Mouse (Mus musculus) embryonic fibroblast, embryonic 13.5 days (primary cell): ENCODE results near the gene Adh5. TPM values are rescaled to one million over a fixed set of nuclear protein-coding genes. Genes with fewer than 3 reads are reported as not detected.

Source experiments
- H3K27ac ChIP-seq: 2 replicates; pipeline ENCODE4 v1.5.1; 2012; ENCODE audit warnings: low read length, control low read depth, inconsistent platforms; ENCODE audit not compliant: insufficient read depth
- H3K4me1 ChIP-seq: 2 replicates; pipeline ENCODE4 v1.6.1; 2011; ENCODE audit warnings: low read length; ENCODE audit not compliant: control insufficient read depth, insufficient read depth
- H3K4me3 ChIP-seq: 2 replicates; pipeline ENCODE4 v1.5.1; 2011; ENCODE audit warnings: mild to moderate bottlenecking, control low read depth, low read length; ENCODE audit not compliant: insufficient read depth
- CTCF ChIP-seq: IDR thresholded peaks from 2 replicates; pipeline ENCODE4 v1.5.1; 2011; ENCODE audit warnings: mild to moderate bottlenecking, control low read depth, low read length, moderate library complexity, borderline replicate concordance; ENCODE audit not compliant: insufficient read depth
- POLR2A ChIP-seq: IDR thresholded peaks from 2 replicates; pipeline ENCODE4 v1.6.1; 2011; ENCODE audit warnings: low read depth, mild to moderate bottlenecking, control low read depth, low read length, moderate library complexity
- polyA plus RNA-seq: library from polyadenylated mRNA; stranded (reverse); fragments of >200 nt; gene quantifications from 2 replicates; pipeline ENCODE4 v1.2.4, GENCODE M21; 2011; ENCODE audit warnings: low read depth; ENCODE audit not compliant: missing spikeins, insufficient read length

Adh5 gene
- 124 and 129 TPM in 2 replicates for polyA plus RNA-seq

- H3K27ac ChIP-seq = peak within 1 kb of the TSS; percentile 37
- peak within 1 kb of the TSS; percentile 97 for H3K4me3 ChIP-seq
- H3K4me1 ChIP-seq = 0 out of 2 replicates have a peak, but pooled peaks cover 2% of the 10 kb centered on the region
- peak; percentile 91 for TF ChIP-seq POLR2A
- no peak for TF ChIP-seq CTCF
These were observed at the start of gene Adh5 for GRCm38 (mm10) chr3:138442612-138443464. Adh5 (plus strand) TSS chr3:138443093.

DNA sequence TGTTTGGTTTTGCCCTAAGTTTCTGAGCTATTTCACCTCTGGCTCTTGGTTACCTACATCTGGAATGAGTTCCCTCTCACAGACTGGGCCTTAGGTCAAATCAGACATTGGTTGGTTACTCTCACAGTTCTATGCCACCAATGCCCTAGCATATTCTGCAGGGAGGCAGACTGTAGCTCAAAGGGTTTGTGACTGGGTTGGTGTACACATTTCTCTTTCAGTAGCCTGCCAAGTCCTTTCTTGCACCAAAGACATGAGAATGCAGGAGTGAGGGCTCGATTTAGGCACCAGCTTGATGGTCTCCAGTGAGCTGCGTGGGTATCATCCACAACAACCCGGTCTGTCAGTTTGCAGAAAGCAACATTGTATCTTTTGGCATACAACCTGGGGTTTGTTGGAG is 38.0 kb upstream of the Adh5 start:
- TF ChIP-seq POLR2A (no peak), CTCF (no peak)
- Histone ChIP-seq H3K4me1 (no peaks in the 10 kb centered on the region), H3K27ac (no peak overlapping the region), H3K4me3 (no peak overlapping the region)

- H3K4me3 ChIP-seq = no peak overlapping the region
- no peak overlapping the region for H3K27ac ChIP-seq
- TF ChIP-seq POLR2A = no peak
- TF ChIP-seq CTCF = no peak
- no peaks in the 10 kb centered on the region for H3K4me1 ChIP-seq
These were observed 37.6 kb upstream of the Adh5 start for GRCm38 (mm10) chr3:138405341-138405740.

DNA sequence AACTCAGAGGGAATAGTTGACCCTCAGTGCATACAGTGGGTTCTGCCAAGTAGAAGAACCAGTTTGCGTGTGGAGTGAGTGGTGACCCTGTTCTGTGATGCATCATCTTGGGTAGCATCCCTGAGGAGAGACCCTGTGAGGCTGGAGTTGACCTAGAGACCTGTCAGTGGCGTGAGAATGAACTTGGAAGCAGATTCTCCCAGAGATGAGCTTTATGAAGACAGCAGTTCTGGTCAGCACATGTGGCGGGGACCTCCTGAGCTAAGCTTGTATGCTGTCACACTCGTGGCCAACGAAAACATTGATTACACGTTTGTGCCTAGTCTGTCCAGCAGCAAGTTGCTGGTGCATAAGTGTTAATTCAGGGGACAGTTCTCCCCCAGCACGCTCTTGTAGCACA is 37.1 kb upstream of the Adh5 start:
- H3K27ac ChIP-seq = no peak overlapping the region
- no peak overlapping the region for H3K4me3 ChIP-seq
- TF ChIP-seq POLR2A (no peak), CTCF (no peak)
- no peaks in the 10 kb centered on the region for H3K4me1 ChIP-seq

DNA sequence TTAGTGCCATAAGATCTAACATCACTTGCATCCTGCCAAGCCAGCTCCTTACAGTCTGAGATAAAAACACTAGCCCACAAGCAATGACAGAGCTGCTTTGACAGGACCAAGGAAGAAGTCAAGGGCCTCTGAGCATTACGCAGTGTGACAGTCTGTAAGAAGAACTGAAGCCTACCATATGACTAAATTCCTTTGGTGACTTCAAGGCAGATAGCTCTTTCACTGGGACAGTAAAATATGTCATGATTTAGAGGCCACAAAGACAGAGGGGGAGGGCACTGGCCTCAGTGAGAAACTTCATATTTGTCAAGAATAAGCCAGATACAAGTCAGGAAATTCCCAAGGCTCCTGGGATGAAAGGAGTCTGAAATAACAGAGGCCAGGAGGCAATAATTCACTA is 35.0 kb upstream of the Adh5 start:
- Histone ChIP-seq H3K4me1 (no peaks in the 10 kb centered on the region), H3K27ac (no peak overlapping the region), H3K4me3 (no peak overlapping the region)
- TF ChIP-seq POLR2A = no peak
- TF ChIP-seq CTCF = no peak

DNA sequence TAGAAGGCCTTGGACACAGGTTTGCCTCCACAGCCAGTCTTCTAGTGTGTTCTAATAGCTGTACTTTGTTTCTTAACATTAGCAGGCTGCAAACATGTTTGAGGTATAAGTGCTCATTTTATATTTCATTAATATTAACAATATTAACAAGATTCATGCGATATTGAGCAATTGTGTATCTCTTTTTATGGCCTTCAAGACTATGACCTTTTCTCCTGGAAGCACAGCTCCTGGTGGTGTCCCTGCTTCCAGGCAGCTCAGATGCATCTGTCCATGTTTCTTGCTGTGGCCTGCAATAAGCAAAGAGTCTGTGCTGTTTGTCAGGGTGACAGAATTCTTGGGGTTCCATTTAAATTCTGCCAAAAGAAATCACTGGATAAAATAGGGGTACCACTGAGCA is 33.3 kb upstream of the Adh5 start:
- no peak overlapping the region for H3K27ac ChIP-seq
- no peak overlapping the region for H3K4me3 ChIP-seq
- no peak for TF ChIP-seq CTCF
- TF ChIP-seq POLR2A = no peak
- no peaks in the 10 kb centered on the region for H3K4me1 ChIP-seq

DNA sequence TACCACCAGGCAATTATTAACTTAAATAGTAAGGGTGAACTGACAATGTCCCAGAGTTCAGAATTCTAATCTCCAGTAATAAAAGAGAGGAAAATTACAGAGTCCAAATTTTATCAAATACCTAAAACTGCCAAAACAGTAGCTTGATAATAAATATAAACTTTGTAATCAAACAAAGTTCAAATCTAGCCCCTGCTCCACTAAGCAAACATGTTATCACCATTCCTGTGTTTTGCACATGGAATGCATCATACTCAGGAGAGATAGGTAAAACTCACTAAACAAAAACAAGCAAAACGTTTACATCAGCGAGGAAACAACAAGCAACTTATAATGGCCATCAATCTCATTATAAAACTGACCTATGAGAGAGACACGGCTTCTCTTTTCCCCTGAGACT is 32.7 kb upstream of the Adh5 start:
- Histone ChIP-seq H3K4me3 (no peak overlapping the region), H3K27ac (no peak overlapping the region), H3K4me1 (no peaks in the 10 kb centered on the region)
- TF ChIP-seq POLR2A (no peak), CTCF (no peak)

DNA sequence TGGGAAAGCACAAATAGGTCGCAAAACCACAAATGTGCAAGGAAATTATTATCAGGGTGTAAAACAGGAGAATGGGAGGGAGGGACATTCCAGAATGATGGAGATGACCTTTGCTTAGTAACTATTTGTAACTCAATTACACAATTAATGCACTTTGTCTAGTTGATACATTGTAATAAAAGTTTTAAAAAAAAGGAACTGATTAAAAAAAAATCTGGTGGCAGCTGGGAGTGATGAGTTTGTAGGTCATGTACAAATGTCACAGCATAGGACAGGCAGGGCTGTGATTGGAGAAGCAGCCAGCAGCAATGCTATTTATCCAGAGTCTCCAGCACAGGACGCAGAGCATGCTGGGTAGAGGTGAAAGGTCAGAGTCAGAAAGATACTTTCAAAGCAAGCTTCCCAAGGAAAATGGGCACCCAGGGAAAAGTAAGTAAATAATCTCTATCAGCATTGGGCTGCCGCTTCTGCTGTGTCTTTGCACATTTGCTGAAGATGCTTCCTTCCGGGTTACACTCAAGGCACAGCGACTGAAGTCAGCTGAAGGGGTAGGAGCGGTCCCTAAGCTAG is 27.7 kb upstream of the Adh5 start, which contains the start of gene Adh4:
Adh4 (plus strand) TSS at position 346 of the 570 bp plus-strand sequence.
- TF ChIP-seq CTCF = no peak
- no peak for TF ChIP-seq POLR2A
- Histone ChIP-seq H3K4me1 (no peaks in the 10 kb centered on the region; the same call in 1 of the 2 replicates), H3K4me3 (no peak within 1 kb of the TSS), H3K27ac (no peak within 1 kb of the TSS)

GRCm38 (mm10) chr3:138419369-138419768 is 23.5 kb upstream of the Adh5 start:
- TF ChIP-seq POLR2A (no peak), CTCF (no peak)
- no peak overlapping the region for H3K4me3 ChIP-seq
- no peak overlapping the region for H3K27ac ChIP-seq
- no peaks in the 10 kb centered on the region; the same call in 1 of the 2 replicates for H3K4me1 ChIP-seq

DNA sequence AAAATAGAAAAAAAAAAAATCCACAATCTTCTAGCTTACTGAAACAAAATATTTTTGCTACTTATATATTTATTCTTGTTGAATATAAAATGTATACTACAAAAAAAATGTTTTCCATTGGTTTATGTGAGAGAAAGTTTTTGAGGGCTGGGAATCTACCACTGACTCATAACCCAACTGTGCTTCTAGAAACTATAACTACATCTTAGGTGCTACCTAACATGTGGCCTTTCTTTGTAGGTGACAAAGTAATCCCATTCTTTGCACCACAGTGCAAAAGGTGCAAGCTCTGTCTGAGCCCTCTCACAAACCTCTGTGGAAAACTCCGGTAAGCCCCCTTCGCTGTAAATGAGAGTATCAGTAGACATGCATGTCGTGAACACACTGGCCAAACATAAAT is 22.5 kb upstream of the Adh5 start:
- Histone ChIP-seq H3K4me3 (no peak overlapping the region), H3K4me1 (no peaks in the 10 kb centered on the region; the same call in 1 of the 2 replicates), H3K27ac (no peak overlapping the region)
- TF ChIP-seq POLR2A (no peak), CTCF (no peak)
